ENCODE assay signal across 9 mouse cellular contexts in genomic region chr6:119198534-119199273, GRCm38 (mm10). TPM values are rescaled to one million over a fixed set of nuclear protein-coding genes. Genes with fewer than 3 reads are reported as not detected.
DNase-seq lines count a peak whose midpoint lies in the region; ATAC-seq and TF ChIP-seq lines count a peak whose summit lies in the region.
"Had no signal": no experiment of that assay in that cellular context is flagged by ENCODE, and none has a peak within 500 bp of the region (broad histone marks: within the 10 kb centered on the region; RNA-seq: fewer than 3 reads in every experiment).

No protein-coding gene starts in this region.

- 65% methylated on average over 15 of the region's 15 CpGs for WGBS in liver, postnatal 0 days (ENCODE audit: insufficient replicate concordance)

- H3K4me3 ChIP-seq in ES-Bruce4 (ENCODE audit: low read depth, low read length) = no peak overlapping the region
- H3K4me3 ChIP-seq in liver, postnatal 0 days (ENCODE audit: low read depth, low read length) = no peak overlapping the region
- H3K4me3 ChIP-seq: erythroblast, embryonic 14.5 days had no signal

- H3K36me3 ChIP-seq in ES-Bruce4 (ENCODE audit: control insufficient read depth, insufficient read depth, low read length, poor library complexity, severe bottlenecking) = no peaks in the 10 kb centered on the region; the same call in 1 of the 2 replicates
- no peaks in the 10 kb centered on the region; the same call in 1 of the 2 replicates for H3K36me3 ChIP-seq in liver, postnatal 0 days (replicated peaks; ENCODE audit: insufficient read depth, low read length)

- TF ChIP-seq CTCF in ES-Bruce4 (IDR thresholded peaks at IDR 0.05; ENCODE audit: low read depth, low read length) = no peak
- no peak for TF ChIP-seq CTCF in liver, postnatal 0 days (IDR thresholded peaks at IDR 0.05; ENCODE audit: low read depth)

- TF ChIP-seq EP300 in ES-Bruce4 (IDR thresholded peaks at IDR 0.05; ENCODE audit: insufficient read depth, low read depth, low read length) = 0 out of 2 replicates have a peak, but pooled peaks have one; percentile 34
- TF ChIP-seq EP300 in liver, postnatal 0 days (IDR thresholded peaks at IDR 0.05; ENCODE audit: low read depth) = no peak

- no peak overlapping the region for H3K9ac ChIP-seq in ES-Bruce4 (ENCODE audit: low read depth, poor library complexity, severe bottlenecking)
- no peak overlapping the region for H3K9ac ChIP-seq in liver, postnatal 0 days (replicated peaks)

- H3K4me1 ChIP-seq in ES-Bruce4 (ENCODE audit: control insufficient read depth, insufficient read depth, low read length) = peaks cover 2% of the 10 kb centered on the region
- peaks cover 5% of the 10 kb centered on the region for H3K4me1 ChIP-seq in liver, postnatal 0 days (ENCODE audit: insufficient read depth)

- DNase-seq in layer of hippocampus, adult 9-11 months = peak; percentile 52
- DNase-seq in layer of hippocampus, postnatal 25 days (ENCODE audit: extremely low spot score in 1 of 2, low spot score in 1 of 2) = no peak
- peak; percentile 64 for DNase-seq in R1 (ENCODE audit: low read depth, low spot score)
- DNase-seq in induced T-regulatory cell, adult 2 months (ENCODE audit: low read depth) = peak; percentile 47
- no peak for DNase-seq in liver, postnatal 0 days
- DNase-seq in testis, postnatal 10 days (ENCODE audit: low spot score) = no peak

- 0 out of 2 replicates have a peak, but pooled peaks cover 2% of the 10 kb centered on the region for H3K9me3 ChIP-seq in ES-Bruce4 (replicated peaks; ENCODE audit: control insufficient read depth, insufficient read depth, low read length, poor library complexity, severe bottlenecking)
- no peaks in the 10 kb centered on the region for H3K9me3 ChIP-seq in liver, postnatal 0 days (ENCODE audit: low read length)

- H3K4me2 ChIP-seq in liver, postnatal 0 days (ENCODE audit: low read depth, low read length) = no peak overlapping the region

- no peak for ATAC-seq in liver, postnatal 0 days

- H3K27ac ChIP-seq in ES-Bruce4 (ENCODE audit: insufficient read depth, low read length) = 0 out of 2 replicates have a peak overlapping the region, but pooled peaks have one; percentile 67
- H3K27ac ChIP-seq in liver, postnatal 0 days (ENCODE audit: low read depth) = no peak overlapping the region

- TF ChIP-seq POLR2A in ES-Bruce4 (IDR thresholded peaks at IDR 0.05; ENCODE audit: insufficient read depth, low read length) = no peak

- H3K27me3 ChIP-seq in ES-Bruce4 (ENCODE audit: control insufficient read depth, insufficient read depth, low read length, poor library complexity, severe bottlenecking) = no peaks in the 10 kb centered on the region
- H3K27me3 ChIP-seq in liver, postnatal 0 days (ENCODE audit: insufficient read depth, low read length) = no peaks in the 10 kb centered on the region

RNA-seq across cellular contexts. Expression of gene Cacna1c, which starts 2.5 kb away (rescaled TPM):
- total RNA-seq in layer of hippocampus, postnatal 25 days (2021) = 10 to 100 TPM; 69.0 to 86.7 TPM
- polyA plus RNA-seq in ES-Bruce4 (2011; ENCODE audit: insufficient read depth, insufficient read length, low read depth, missing spikeins) = 0.90 and 1.0 TPM in 2 replicates
- 0.14 and 0.23 TPM in 2 replicates for polyA plus RNA-seq in liver, postnatal 0 days (2015; fragmentation: Nextera tagmentation; extraction: Ambion mirVana)
- total RNA-seq: hematopoietic stem cell, adult 5-6 weeks had no signal

RNA-seq across cellular contexts. Expression of gene Dcp1b, which starts 23.7 kb away (rescaled TPM):
- 10 to 100 TPM; 15.0 to 22.5 TPM for total RNA-seq in layer of hippocampus, postnatal 25 days (2021)
- 11.0 and 11.7 TPM in 2 replicates for polyA plus RNA-seq in ES-Bruce4 (2011; ENCODE audit: insufficient read depth, insufficient read length, low read depth, missing spikeins)
- polyA plus RNA-seq in liver, postnatal 0 days (2015; fragmentation: Nextera tagmentation; extraction: Ambion mirVana) = 4.1 and 4.5 TPM in 2 replicates

RNA-seq across cellular contexts. Expression of gene Cacna2d4, which starts 37.6 kb away (rescaled TPM):
- 1 to 10 TPM; 1.8 to 2.5 TPM for total RNA-seq in layer of hippocampus, postnatal 25 days (2021)
- polyA plus RNA-seq in ES-Bruce4 (2011; ENCODE audit: insufficient read depth, insufficient read length, low read depth, missing spikeins) = 0.58 TPM in 1 of 2 replicates, not detected in the other
- 0.02 and 0.08 TPM in 2 replicates for polyA plus RNA-seq in liver, postnatal 0 days (2015; fragmentation: Nextera tagmentation; extraction: Ambion mirVana)
- polyA plus RNA-seq: erythroblast, embryonic 14.5 days had no signal

Comparison
In these comparisons a context has a peak if more than half of its experiments do, and no peak if none do; other contexts are left out.
1. DNase-seq: peak in layer of hippocampus, adult 9-11 months (single experiment), R1 (single experiment) and induced T-regulatory cell, adult 2 months (single experiment); none in layer of hippocampus, postnatal 25 days (0 of 2), liver, postnatal 0 days (single experiment) and testis, postnatal 10 days (single experiment).